Mouse (Mus musculus): ENCODE results near the gene Gm5767. TPM values are rescaled to one million over a fixed set of nuclear protein-coding genes. Genes with fewer than 3 reads are reported as not detected.
A peak's percentile ranks its signal among the peaks of the same experiment; 100 is the strongest.

Gm5767 gene
- polyA plus RNA-seq, 1 experiment: 1.1 TPM

- TF ChIP-seq POLR2A (IDR thresholded peaks at IDR 0.05; ENCODE audit: control insufficient read depth, extremely low read depth, insufficient read depth, low read length, poor library complexity): no peak
- no peak for TF ChIP-seq CTCF (IDR thresholded peaks at IDR 0.05; ENCODE audit: borderline replicate concordance, control insufficient read depth, extremely low read depth, insufficient read depth, low read length, poor library complexity)
- H3K4me1 ChIP-seq (replicated peaks; ENCODE audit: control insufficient read depth, insufficient read depth, low read length): peaks cover 4% of the 10 kb centered on the region; the same call in 1 of the 2 replicates
- no peak for DNase-seq
- H3K4me3 ChIP-seq (ENCODE audit: control insufficient read depth, insufficient read depth, low read length): no peak overlapping the region
- no peaks in the 10 kb centered on the region; the same call in 1 of the 2 replicates for H3K27me3 ChIP-seq (ENCODE audit: control insufficient read depth, insufficient read depth, low read length)
- 89% methylated on average over 4 of the region's 4 CpGs for WGBS
- no peak overlapping the region for H3K27ac ChIP-seq (ENCODE audit: control insufficient read depth, insufficient read depth, low read length)
- H3K36me3 ChIP-seq (ENCODE audit: control insufficient read depth, insufficient read depth, low read length): no peaks in the 10 kb centered on the region
Observed at GRCm38 (mm10) chr16:8678676-8679075, 1.9 kb upstream of the Gm5767 start.

- no peaks in the 10 kb centered on the region for H3K36me3 ChIP-seq (ENCODE audit: control insufficient read depth, insufficient read depth, low read length)
- no peaks in the 10 kb centered on the region for H3K27me3 ChIP-seq (ENCODE audit: control insufficient read depth, insufficient read depth, low read length)
- H3K27ac ChIP-seq (ENCODE audit: control insufficient read depth, insufficient read depth, low read length): no peak overlapping the region
- 75% methylated on average over 3 of the region's 3 CpGs for WGBS
- no peaks in the 10 kb centered on the region for H3K4me1 ChIP-seq (replicated peaks; ENCODE audit: control insufficient read depth, insufficient read depth, low read length)
- TF ChIP-seq CTCF (IDR thresholded peaks at IDR 0.05; ENCODE audit: borderline replicate concordance, control insufficient read depth, extremely low read depth, insufficient read depth, low read length, poor library complexity): no peak
- no peak for TF ChIP-seq POLR2A (IDR thresholded peaks at IDR 0.05; ENCODE audit: control insufficient read depth, extremely low read depth, insufficient read depth, low read length, poor library complexity)
- no peak for DNase-seq
- no peak overlapping the region for H3K4me3 ChIP-seq (ENCODE audit: control insufficient read depth, insufficient read depth, low read length)
Observed at GRCm38 (mm10) chr16:8679780-8680179, 790 bp upstream of the Gm5767 start.

- Histone ChIP-seq H3K36me3 (ENCODE audit: control insufficient read depth, insufficient read depth, low read length) (peaks cover 14% of the 10 kb centered on the region), H3K27me3 (ENCODE audit: control insufficient read depth, insufficient read depth, low read length) (no peaks in the 10 kb centered on the region), H3K4me3 (ENCODE audit: control insufficient read depth, insufficient read depth, low read length) (no peak overlapping the region), H3K4me1 (replicated peaks; ENCODE audit: control insufficient read depth, insufficient read depth, low read length) (no peaks in the 10 kb centered on the region), H3K27ac (ENCODE audit: control insufficient read depth, insufficient read depth, low read length) (no peak overlapping the region)
- TF ChIP-seq POLR2A (IDR thresholded peaks at IDR 0.05; ENCODE audit: control insufficient read depth, extremely low read depth, insufficient read depth, low read length, poor library complexity) (no peak), CTCF (IDR thresholded peaks at IDR 0.05; ENCODE audit: borderline replicate concordance, control insufficient read depth, extremely low read depth, insufficient read depth, low read length, poor library complexity) (no peak)
- no peak for DNase-seq
- WGBS: 88% methylated on average over 4 of the region's 4 CpGs
Observed at GRCm38 (mm10) chr16:8685087-8685486, 4.5 kb downstream of the Gm5767 start.

- H3K27me3 ChIP-seq (ENCODE audit: control insufficient read depth, insufficient read depth, low read length): no peaks in the 10 kb centered on the region
- H3K4me3 ChIP-seq (ENCODE audit: control insufficient read depth, insufficient read depth, low read length): no peak overlapping the region
- peak; percentile 81 for DNase-seq
- no peak overlapping the region for H3K27ac ChIP-seq (ENCODE audit: control insufficient read depth, insufficient read depth, low read length)
- 70% methylated on average over 7 of the region's 7 CpGs for WGBS
- H3K4me1 ChIP-seq (replicated peaks; ENCODE audit: control insufficient read depth, insufficient read depth, low read length): no peaks in the 10 kb centered on the region
- peaks cover 26% of the 10 kb centered on the region for H3K36me3 ChIP-seq (ENCODE audit: control insufficient read depth, insufficient read depth, low read length)
- no peak for TF ChIP-seq CTCF (IDR thresholded peaks at IDR 0.05; ENCODE audit: borderline replicate concordance, control insufficient read depth, extremely low read depth, insufficient read depth, low read length, poor library complexity)
- TF ChIP-seq POLR2A (IDR thresholded peaks at IDR 0.05; ENCODE audit: control insufficient read depth, extremely low read depth, insufficient read depth, low read length, poor library complexity): no peak
Observed at GRCm38 (mm10) chr16:8686121-8686870, 5.7 kb downstream of the Gm5767 start.

GRCm38 (mm10) chr16:8686871-8687535 is 6.4 kb downstream of the Gm5767 start:
- Histone ChIP-seq H3K27ac (ENCODE audit: control insufficient read depth, insufficient read depth, low read length) (no peak overlapping the region), H3K4me3 (ENCODE audit: control insufficient read depth, insufficient read depth, low read length) (no peak overlapping the region), H3K4me1 (replicated peaks; ENCODE audit: control insufficient read depth, insufficient read depth, low read length) (no peaks in the 10 kb centered on the region), H3K36me3 (ENCODE audit: control insufficient read depth, insufficient read depth, low read length) (peaks cover 33% of the 10 kb centered on the region), H3K27me3 (ENCODE audit: control insufficient read depth, insufficient read depth, low read length) (no peaks in the 10 kb centered on the region)
- 94% methylated on average over 11 of the region's 11 CpGs for WGBS
- no peak for DNase-seq
- TF ChIP-seq POLR2A (IDR thresholded peaks at IDR 0.05; ENCODE audit: control insufficient read depth, extremely low read depth, insufficient read depth, low read length, poor library complexity) (no peak), CTCF (IDR thresholded peaks at IDR 0.05; ENCODE audit: borderline replicate concordance, control insufficient read depth, extremely low read depth, insufficient read depth, low read length, poor library complexity) (no peak)

GRCm38 (mm10) chr16:8687559-8688112 is 7.1 kb downstream of the Gm5767 start:
- peaks cover 39% of the 10 kb centered on the region for H3K36me3 ChIP-seq (ENCODE audit: control insufficient read depth, insufficient read depth, low read length)
- no peak overlapping the region for H3K4me3 ChIP-seq (ENCODE audit: control insufficient read depth, insufficient read depth, low read length)
- DNase-seq: no peak
- H3K27ac ChIP-seq (ENCODE audit: control insufficient read depth, insufficient read depth, low read length): no peak overlapping the region
- H3K4me1 ChIP-seq (replicated peaks; ENCODE audit: control insufficient read depth, insufficient read depth, low read length): no peaks in the 10 kb centered on the region
- TF ChIP-seq POLR2A (IDR thresholded peaks at IDR 0.05; ENCODE audit: control insufficient read depth, extremely low read depth, insufficient read depth, low read length, poor library complexity): no peak
- TF ChIP-seq CTCF (IDR thresholded peaks at IDR 0.05; ENCODE audit: borderline replicate concordance, control insufficient read depth, extremely low read depth, insufficient read depth, low read length, poor library complexity): no peak
- H3K27me3 ChIP-seq (ENCODE audit: control insufficient read depth, insufficient read depth, low read length): no peaks in the 10 kb centered on the region
